Mouse (Mus musculus): ENCODE measurements around the gene 2900011O08Rik. TPM values are rescaled to one million over a fixed set of nuclear protein-coding genes. Genes with fewer than 3 reads are reported as not detected.

2900011O08Rik gene
- polyA plus RNA-seq, 1 experiment from 2014 or later, result 6.8 TPM

DNA sequence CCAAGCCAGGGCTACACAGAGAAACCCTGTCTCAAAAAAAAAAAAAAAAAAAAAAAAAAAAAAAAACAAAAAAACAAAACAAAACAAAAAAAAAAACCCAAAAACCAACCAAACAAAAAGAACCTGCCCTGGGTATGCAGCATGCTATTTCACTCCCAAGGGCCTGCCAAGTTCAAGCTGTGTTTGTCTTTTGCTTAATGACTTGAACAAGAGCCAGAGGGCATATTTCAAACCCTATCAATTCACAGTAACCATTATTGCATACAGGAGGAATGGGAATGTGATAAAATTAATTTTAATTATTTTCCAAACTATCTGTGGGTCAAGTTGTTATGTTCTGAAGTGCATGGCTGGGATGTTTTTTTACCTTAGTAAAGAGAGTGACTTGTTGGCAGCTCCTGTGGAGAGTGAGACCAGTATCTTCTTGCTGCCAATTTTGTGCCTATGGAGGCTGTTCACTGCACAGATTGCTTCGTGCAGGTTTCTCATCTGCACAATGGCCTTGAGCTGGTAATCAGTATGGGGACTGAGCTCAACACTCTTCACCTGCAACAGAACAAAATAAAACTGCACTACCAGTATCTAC lies 151.7 kb downstream of the 2900011O08Rik start:
- no peaks in the 10 kb centered on the region for H3K4me1 ChIP-seq (ENCODE audit: control insufficient read depth, insufficient read depth, low read length)
- H3K4me2 ChIP-seq (ENCODE audit: low read depth, severe bottlenecking), result no peak overlapping the region
- H3K36me3 ChIP-seq (ENCODE audit: control insufficient read depth, insufficient read depth, low read length), result peaks cover 17% of the 10 kb centered on the region; the same call in 1 of the 2 replicates
- H3K27me3 ChIP-seq (ENCODE audit: control insufficient read depth, insufficient read depth, low read length), result no peaks in the 10 kb centered on the region
- 96% methylated on average over 1 of the region's 1 CpGs for WGBS
- H3K27ac ChIP-seq (replicated peaks; ENCODE audit: low read depth, low read length), result no peak overlapping the region
- H3K9me3 ChIP-seq (ENCODE audit: control insufficient read depth, low read length), result no peaks in the 10 kb centered on the region
- DNase-seq (ENCODE audit: low spot score) (no peak), ATAC-seq (ENCODE audit: insufficient number of reproducible peaks, low FRiP score, low TSS enrichment, low read depth) (no peak)
- H3K4me3 ChIP-seq (ENCODE audit: low read depth, low read length), result no peak overlapping the region
- H3K9ac ChIP-seq (ENCODE audit: low read length), result no peak overlapping the region

DNA sequence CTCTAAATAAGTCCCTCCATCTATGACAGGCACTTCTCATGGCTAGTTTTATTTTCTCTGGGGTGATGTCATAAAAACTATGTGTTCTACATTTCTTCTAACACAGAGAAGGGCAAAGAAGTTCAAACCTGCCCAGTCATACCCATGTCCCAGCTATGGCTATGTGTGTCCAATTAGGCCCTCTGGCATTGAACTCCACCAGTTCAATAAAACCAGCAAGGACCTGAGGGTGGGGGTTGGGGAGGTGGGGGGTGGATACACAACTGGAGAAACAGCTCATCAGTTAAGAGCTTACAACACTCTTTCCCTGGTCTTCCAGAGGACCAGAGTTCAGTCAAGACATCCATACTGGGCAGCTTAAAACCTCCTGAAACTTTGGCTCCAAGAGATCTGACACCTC lies 152.7 kb downstream of the 2900011O08Rik start:
- Histone ChIP-seq H3K4me3 (ENCODE audit: low read depth, low read length) (no peak overlapping the region), H3K4me2 (ENCODE audit: low read depth, severe bottlenecking) (no peak overlapping the region), H3K4me1 (ENCODE audit: control insufficient read depth, insufficient read depth, low read length) (no peaks in the 10 kb centered on the region), H3K9ac (ENCODE audit: low read length) (no peak overlapping the region), H3K36me3 (ENCODE audit: control insufficient read depth, insufficient read depth, low read length) (peaks cover 16% of the 10 kb centered on the region; the same call in 1 of the 2 replicates), H3K9me3 (ENCODE audit: control insufficient read depth, low read length) (no peaks in the 10 kb centered on the region), H3K27me3 (ENCODE audit: control insufficient read depth, insufficient read depth, low read length) (no peaks in the 10 kb centered on the region), H3K27ac (replicated peaks; ENCODE audit: low read depth, low read length) (no peak overlapping the region)
- DNase-seq (ENCODE audit: low spot score) (no peak), ATAC-seq (ENCODE audit: insufficient number of reproducible peaks, low FRiP score, low TSS enrichment, low read depth) (no peak)

DNA sequence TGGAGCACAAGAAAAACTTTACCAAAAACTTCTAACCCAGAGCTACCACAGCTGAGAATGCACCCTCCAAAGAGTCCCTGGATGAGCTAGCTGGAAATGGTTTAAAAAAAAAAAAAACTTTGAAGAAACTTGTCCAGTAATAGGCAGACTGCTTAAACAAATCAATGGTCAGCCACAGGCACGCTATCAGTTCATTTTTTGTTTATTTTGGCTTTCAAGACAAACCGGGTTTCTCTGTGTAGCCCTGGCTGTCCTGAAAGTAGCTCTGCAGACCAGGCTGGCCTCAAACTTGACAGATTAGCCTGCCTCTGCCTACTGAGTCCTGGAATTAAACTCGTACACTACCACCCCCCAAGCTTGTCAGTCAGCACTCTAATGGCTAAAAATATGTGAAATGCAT lies 156.9 kb downstream of the 2900011O08Rik start:
- 93% methylated on average over 3 of the region's 3 CpGs for WGBS
- H3K27ac ChIP-seq (replicated peaks; ENCODE audit: low read depth, low read length), result no peak overlapping the region
- DNase-seq (ENCODE audit: low spot score), result no peak
- H3K9me3 ChIP-seq (ENCODE audit: control insufficient read depth, low read length), result no peaks in the 10 kb centered on the region
- no peak overlapping the region for H3K4me2 ChIP-seq (ENCODE audit: low read depth, severe bottlenecking)
- no peak for ATAC-seq (ENCODE audit: insufficient number of reproducible peaks, low FRiP score, low TSS enrichment, low read depth)
- H3K9ac ChIP-seq (ENCODE audit: low read length), result no peak overlapping the region
- no peak overlapping the region for H3K4me3 ChIP-seq (ENCODE audit: low read depth, low read length)
- H3K36me3 ChIP-seq (ENCODE audit: control insufficient read depth, insufficient read depth, low read length), result peaks cover 14% of the 10 kb centered on the region; the same call in 1 of the 2 replicates
- H3K27me3 ChIP-seq (ENCODE audit: control insufficient read depth, insufficient read depth, low read length), result no peaks in the 10 kb centered on the region
- no peaks in the 10 kb centered on the region for H3K4me1 ChIP-seq (ENCODE audit: control insufficient read depth, insufficient read depth, low read length)

DNA sequence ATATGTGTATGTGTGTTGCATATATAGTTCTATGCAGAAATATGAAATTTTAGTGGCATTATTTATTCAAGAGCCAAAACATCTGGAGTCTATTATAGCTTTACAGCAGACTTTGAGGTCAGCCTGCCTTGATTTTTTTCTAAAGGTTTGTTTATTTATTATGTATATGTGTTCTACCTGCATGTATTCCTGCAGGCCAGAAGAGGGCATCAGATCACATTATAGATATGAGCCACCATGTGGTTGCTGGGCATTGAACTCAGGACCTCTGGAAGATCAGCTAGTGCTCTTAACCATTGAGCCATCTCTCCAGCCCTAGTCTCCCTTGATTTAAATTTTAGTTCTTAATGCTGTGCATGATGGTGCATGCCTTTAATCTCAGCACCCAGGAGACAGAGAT lies 161.3 kb downstream of the 2900011O08Rik start:
- no peak overlapping the region for H3K27ac ChIP-seq (replicated peaks; ENCODE audit: low read depth, low read length)
- H3K9me3 ChIP-seq (ENCODE audit: control insufficient read depth, low read length), result no peaks in the 10 kb centered on the region
- DNase-seq (ENCODE audit: low spot score) (no peak), ATAC-seq (ENCODE audit: insufficient number of reproducible peaks, low FRiP score, low TSS enrichment, low read depth) (no peak)
- no peaks in the 10 kb centered on the region for H3K4me1 ChIP-seq (ENCODE audit: control insufficient read depth, insufficient read depth, low read length)
- H3K36me3 ChIP-seq (ENCODE audit: control insufficient read depth, insufficient read depth, low read length), result peaks cover 11% of the 10 kb centered on the region; the same call in 1 of the 2 replicates
- H3K4me2 ChIP-seq (ENCODE audit: low read depth, severe bottlenecking), result no peak overlapping the region
- no peak overlapping the region for H3K4me3 ChIP-seq (ENCODE audit: low read depth, low read length)
- H3K9ac ChIP-seq (ENCODE audit: low read length), result no peak overlapping the region
- no peaks in the 10 kb centered on the region for H3K27me3 ChIP-seq (ENCODE audit: control insufficient read depth, insufficient read depth, low read length)

Small RNA genes within 50 kb of the gene (microRNA-seq; reads per million reads assigned to microRNA genes)
- gene Gm27671, result not detected

Other genes with a start within 250 kb of the 2900011O08Rik start
- 75.0 and 85.3 TPM in 2 replicates for gene Rrn3, start 205.9 kb upstream of the 2900011O08Rik start, polyA plus RNA-seq (2014; fragmentation: Nextera tagmentation; extraction: Ambion mirVana)
- 153 and 158 TPM in 2 replicates for gene Ntan1, start 167.8 kb upstream of the 2900011O08Rik start, polyA plus RNA-seq (2014; fragmentation: Nextera tagmentation; extraction: Ambion mirVana)
- 84.4 and 87.6 TPM in 2 replicates for gene Pdxdc1, start 83.5 kb upstream of the 2900011O08Rik start, polyA plus RNA-seq (2014; fragmentation: Nextera tagmentation; extraction: Ambion mirVana)
- gene Mpv17l, start 83.4 kb upstream of the 2900011O08Rik start, polyA plus RNA-seq (2014; fragmentation: Nextera tagmentation; extraction: Ambion mirVana), result 2.6 and 3.1 TPM in 2 replicates
- gene Ifitm7, start 284 bp downstream of the 2900011O08Rik start, polyA plus RNA-seq (2014; fragmentation: Nextera tagmentation; extraction: Ambion mirVana), result 0.21 and 0.45 TPM in 2 replicates
- 187 and 189 TPM in 2 replicates for gene Nde1, start 176.7 kb downstream of the 2900011O08Rik start, polyA plus RNA-seq (2014; fragmentation: Nextera tagmentation; extraction: Ambion mirVana)
- gene Marf1, start 176.7 kb downstream of the 2900011O08Rik start, polyA plus RNA-seq (2014; fragmentation: Nextera tagmentation; extraction: Ambion mirVana), result 21.4 TPM in 2 replicates

Data from limb, embryonic 11.5 days (tissue).